Mouse (Mus musculus) heart, embryonic 14.5 days (tissue): ENCODE results near the gene Ispd. TPM values are rescaled to one million over a fixed set of nuclear protein-coding genes. Genes with fewer than 3 reads are reported as not detected.
A peak's percentile ranks its signal among the peaks of the same experiment; 100 is the strongest.

ENCODE experiments used
- ATAC-seq: fragments of 200-750 bp; cut with Nextera tagmentation; 2 replicates; pipeline ENCODE4 v1.8.0; 2017; ENCODE audit warnings: low read depth, moderate TSS enrichment; ENCODE audit not compliant: insufficient number of reproducible peaks, insufficient read depth, low FRiP score
- H3K27ac ChIP-seq, 2 experiments: fragments of 200-500 bp in 1 of 2; fragments of 300-500 bp in 1 of 2; sonication (generic) in 1 of 2; replicated peaks in 1 of 2; 2 replicates each; pipeline ENCODE4 v1.5.1; 2012 to 2014; ENCODE audit warnings: low read depth in 2 of 2, low read length in 2 of 2, control low read depth in 1 of 2, mild to moderate bottlenecking in 1 of 2, mixed read lengths in 1 of 2; ENCODE audit not compliant: control insufficient read depth in 1 of 2, insufficient read depth in 1 of 2
- H3K27me3 ChIP-seq: fragments of 300-500 bp; sonication (generic); 2 replicates; pipeline ENCODE4 v1.6.1; 2014; ENCODE audit warnings: mild to moderate bottlenecking, low read length, control low read depth; ENCODE audit not compliant: control insufficient read depth, insufficient read depth
- H3K36me3 ChIP-seq: fragments of 300-500 bp; sonication (generic); 2 replicates; pipeline ENCODE4 v1.6.1; 2014; ENCODE audit warnings: mild to moderate bottlenecking, control low read depth, low read length, mixed read lengths; ENCODE audit not compliant: control insufficient read depth, insufficient read depth
- H3K4me1 ChIP-seq, 2 experiments: fragments of 200-500 bp in 1 of 2; fragments of 300-500 bp in 1 of 2; sonication (generic) in 1 of 2; 2 replicates each; pipeline ENCODE4 v1.6.1; 2012 to 2014; ENCODE audit warnings: low read length in 2 of 2, control low read depth in 1 of 2, mixed read lengths in 1 of 2; ENCODE audit not compliant: control insufficient read depth in 2 of 2, insufficient read depth in 2 of 2
- H3K4me2 ChIP-seq: fragments of 300-500 bp; sonication (generic); 2 replicates; pipeline ENCODE4 v1.6.1; 2014; ENCODE audit warnings: mild to moderate bottlenecking, low read length
- H3K4me3 ChIP-seq, 2 experiments: fragments of 200-500 bp in 1 of 2; fragments of 300-500 bp in 1 of 2; sonication (generic) in 1 of 2; 2 replicates each; pipeline ENCODE4 v1.5.1; 2012 to 2014; ENCODE audit warnings: low read length in 2 of 2, mild to moderate bottlenecking in 2 of 2, control low read depth in 1 of 2, low read depth in 1 of 2, moderate library complexity in 1 of 2; ENCODE audit not compliant: control insufficient read depth in 1 of 2, insufficient read depth in 1 of 2
- H3K9ac ChIP-seq: fragments of 300-500 bp; sonication (generic); 2 replicates; pipeline ENCODE4 v1.6.1; 2014; ENCODE audit warnings: mild to moderate bottlenecking, low read length
- H3K9me3 ChIP-seq: fragments of 300-500 bp; sonication (generic); 2 replicates; pipeline ENCODE4 v1.6.1; 2016; ENCODE audit warnings: low read length, control low read depth; ENCODE audit not compliant: control insufficient read depth
- WGBS: fragments of 180-500 bp; shearing (Covaris S2); extraction: QIAGEN DNeasy Blood & Tissue Kit; methylation state at CpG from one replicate; pipeline ENCODE4 v1.1.7; 2014; 5-methylcytosine and 5-hydroxymethylcytosine counted together
- polyA plus RNA-seq: library from polyadenylated mRNA; unstranded; fragments of >200 nt; fragmentation: Nextera tagmentation; extraction: Ambion mirVana; gene quantifications from 2 replicates; pipeline ENCODE4 v1.2.1, GENCODE M21; 2014

The Ispd gene
- polyA plus RNA-seq: 13.8 and 14.6 TPM in 2 replicates

GRCm38 (mm10) chr12:36381441-36382340 is at the start of gene Ispd, which contains the start of gene D630036H23Rik:
Gene Ispd, plus strand, starts transcription at chr12:36381450.
Gene D630036H23Rik, minus strand, starts transcription at chr12:36382181.
- ATAC-seq: peak; percentile 88
- Histone ChIP-seq H3K27me3 (no peaks in the 10 kb centered on the region), H3K9me3 (no peaks in the 10 kb centered on the region), H3K4me3 (peak within 1 kb of the TSS; percentile 57 to 78), H3K4me2 (peak within 1 kb of the TSS; percentile 75), H3K9ac (peak within 1 kb of the TSS; percentile 99), H3K27ac (peak within 1 kb of the TSS; percentile 90 to 97), H3K4me1 (peaks cover 0 to 10% of the 10 kb centered on the region in 2 experiments; a peak in 1 of 4 replicates), H3K36me3 (no peaks in the 10 kb centered on the region)
- under 1% methylated on average over 63 of the region's 64 CpGs for WGBS

- H3K9me3 ChIP-seq: no peaks in the 10 kb centered on the region
- ATAC-seq: no peak
- no peaks in the 10 kb centered on the region for H3K27me3 ChIP-seq
- H3K4me3 ChIP-seq: no peak overlapping the region
- 88% methylated on average over 1 of the region's 1 CpGs for WGBS
- H3K4me2 ChIP-seq: no peak overlapping the region
- H3K36me3 ChIP-seq: no peaks in the 10 kb centered on the region
- H3K27ac ChIP-seq: no peak overlapping the region
- peaks cover 0 to 2% of the 10 kb centered on the region in 2 experiments; a peak in 1 of 4 replicates for H3K4me1 ChIP-seq
- no peak overlapping the region for H3K9ac ChIP-seq
These were observed 48.6 kb upstream of the Ispd start for GRCm38 (mm10) chr12:36332676-36333075.

GRCm38 (mm10) chr12:36333837-36334281 is 47.4 kb upstream of the Ispd start:
- Histone ChIP-seq H3K27ac (no peak overlapping the region), H3K4me1 (peaks cover 0 to 2% of the 10 kb centered on the region in 2 experiments; a peak in 1 of 4 replicates), H3K4me3 (no peak overlapping the region), H3K9ac (no peak overlapping the region), H3K27me3 (no peaks in the 10 kb centered on the region), H3K4me2 (no peak overlapping the region), H3K36me3 (no peaks in the 10 kb centered on the region), H3K9me3 (no peaks in the 10 kb centered on the region)
- no peak for ATAC-seq
- WGBS: 39% methylated on average over 9 of the region's 9 CpGs

GRCm38 (mm10) chr12:36344131-36344530 is 37.1 kb upstream of the Ispd start:
- ATAC-seq: no peak
- 69% methylated on average over 4 of the region's 4 CpGs for WGBS
- H3K27me3 ChIP-seq: no peaks in the 10 kb centered on the region
- no peaks in the 10 kb centered on the region for H3K9me3 ChIP-seq
- no peak overlapping the region for H3K9ac ChIP-seq
- no peaks in the 10 kb centered on the region for H3K36me3 ChIP-seq
- H3K4me3 ChIP-seq: no peak overlapping the region
- no peaks in the 10 kb centered on the region for H3K4me1 ChIP-seq
- H3K27ac ChIP-seq: no peak overlapping the region
- no peak overlapping the region for H3K4me2 ChIP-seq

GRCm38 (mm10) chr12:36360064-36360463 is 21.2 kb upstream of the Ispd start:
- 92% methylated on average over 3 of the region's 3 CpGs for WGBS
- Histone ChIP-seq H3K27me3 (no peaks in the 10 kb centered on the region), H3K4me3 (no peak overlapping the region), H3K36me3 (no peaks in the 10 kb centered on the region), H3K4me2 (no peak overlapping the region), H3K27ac (no peak overlapping the region), H3K4me1 (no peaks in the 10 kb centered on the region), H3K9ac (no peak overlapping the region), H3K9me3 (no peaks in the 10 kb centered on the region)
- no peak for ATAC-seq

- Histone ChIP-seq H3K4me2 (no peak overlapping the region), H3K27me3 (no peaks in the 10 kb centered on the region), H3K4me1 (no peaks in the 10 kb centered on the region), H3K36me3 (no peaks in the 10 kb centered on the region), H3K9ac (no peak overlapping the region), H3K27ac (no peak overlapping the region), H3K4me3 (no peak overlapping the region), H3K9me3 (no peaks in the 10 kb centered on the region)
- WGBS: 83% methylated on average over 5 of the region's 5 CpGs
- no peak for ATAC-seq
These were observed 20.6 kb upstream of the Ispd start for GRCm38 (mm10) chr12:36360693-36361092.

- Histone ChIP-seq H3K9me3 (no peaks in the 10 kb centered on the region), H3K36me3 (no peaks in the 10 kb centered on the region), H3K4me3 (no peak overlapping the region), H3K9ac (no peak overlapping the region), H3K4me1 (no peaks in the 10 kb centered on the region), H3K27me3 (no peaks in the 10 kb centered on the region), H3K27ac (no peak overlapping the region), H3K4me2 (no peak overlapping the region)
- WGBS: 80% methylated on average over 4 of the region's 4 CpGs
- ATAC-seq: no peak
These were observed 17.2 kb upstream of the Ispd start for GRCm38 (mm10) chr12:36364013-36364412.
